Mouse (Mus musculus): ENCODE results near the gene Neurog2. TPM values are rescaled to one million over a fixed set of nuclear protein-coding genes. Genes with fewer than 3 reads are reported as not detected.

Gene Neurog2
- not detected in 2 replicates for total RNA-seq (2014; fragmentation: Nextera tagmentation)
- 0.05 TPM in 1 of 2 replicates, not detected in the other for total RNA-seq (2017)
- not detected in 2 replicates for polyA plus RNA-seq (2012)

- peaks cover 39% of the 10 kb centered on the region for H3K4me1 ChIP-seq (ENCODE audit: insufficient read depth, low read depth, low read length)
- H3K4me3 ChIP-seq (ENCODE audit: low read depth, low read length) = peak within 1 kb of the TSS; percentile 61; the same call in 1 of the 2 replicates
- H3K9me3 ChIP-seq (replicated peaks) = peaks cover 14% of the 10 kb centered on the region
- H3K27me3 ChIP-seq (ENCODE audit: insufficient read depth, low read length) = peaks cover 74% of the 10 kb centered on the region
- ATAC-seq (ENCODE audit: extremely low read depth, insufficient number of reproducible peaks, low FRiP score, poor library complexity, severe bottlenecking) (no peak), DNase-seq (ENCODE audit: low spot score) (no peak)
- H3K36me3 ChIP-seq (replicated peaks) = no peaks in the 10 kb centered on the region
- TF ChIP-seq CTCF (IDR thresholded peaks at IDR 0.05; ENCODE audit: low read depth, low read length) = no peak
- TF ChIP-seq GATA1 (IDR thresholded peaks at IDR 0.05; ENCODE audit: borderline replicate concordance, low read length) = no peak
- no peak for TF ChIP-seq TAL1 (conservative IDR thresholded peaks at IDR 0.05; ENCODE audit: low read depth, low read length)
- TF ChIP-seq POLR2AphosphoS5 (IDR thresholded peaks at IDR 0.05; ENCODE audit: insufficient replicate concordance, low read depth, low read length) = no peak
- TF ChIP-seq GATA2 (IDR thresholded peaks at IDR 0.05; ENCODE audit: borderline replicate concordance, low read depth, low read length) = no peak
Observed at GRCm38 (mm10) chr3:127633080-127634032, at the start of gene Neurog2. Gene Neurog2 (plus strand): TSS chr3:127633135.

DNA sequence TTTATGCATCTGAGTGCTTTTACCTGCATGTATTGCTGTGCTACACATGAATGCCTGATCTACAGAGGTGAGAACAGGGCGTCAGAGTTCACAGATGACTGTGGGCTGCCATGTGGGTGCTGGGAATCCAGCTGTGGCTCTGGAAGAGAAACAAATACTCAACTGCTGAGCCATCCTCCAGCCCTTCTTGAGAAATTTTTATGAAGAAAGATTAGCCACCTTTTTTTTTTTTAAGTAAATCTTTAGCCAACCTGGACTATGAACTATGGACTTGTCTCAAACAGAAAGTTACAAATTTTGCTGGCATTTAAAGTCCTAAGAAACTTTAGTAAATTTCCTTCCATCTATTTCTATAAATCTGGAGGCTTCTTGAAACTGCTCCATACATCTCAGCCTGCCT, 35.8 kb upstream of the Neurog2 start:
- Histone ChIP-seq H3K27me3 (ENCODE audit: insufficient read depth, low read length) (no peaks in the 10 kb centered on the region), H3K36me3 (replicated peaks) (peaks cover 68% of the 10 kb centered on the region), H3K9me3 (replicated peaks) (no peaks in the 10 kb centered on the region), H3K4me1 (ENCODE audit: insufficient read depth, low read depth, low read length) (no peaks in the 10 kb centered on the region), H3K4me3 (ENCODE audit: low read depth, low read length) (no peak overlapping the region)
- ATAC-seq (ENCODE audit: extremely low read depth, insufficient number of reproducible peaks, low FRiP score, poor library complexity, severe bottlenecking) (no peak), DNase-seq (ENCODE audit: low spot score) (no peak)
- no peak for TF ChIP-seq GATA1 (IDR thresholded peaks at IDR 0.05; ENCODE audit: borderline replicate concordance, low read length)
- TF ChIP-seq CTCF (IDR thresholded peaks at IDR 0.05; ENCODE audit: low read depth, low read length) = no peak
- no peak for TF ChIP-seq TAL1 (conservative IDR thresholded peaks at IDR 0.05; ENCODE audit: low read depth, low read length)
- no peak for TF ChIP-seq POLR2AphosphoS5 (IDR thresholded peaks at IDR 0.05; ENCODE audit: insufficient replicate concordance, low read depth, low read length)
- TF ChIP-seq GATA2 (IDR thresholded peaks at IDR 0.05; ENCODE audit: borderline replicate concordance, low read depth, low read length) = no peak

- Histone ChIP-seq H3K27me3 (ENCODE audit: insufficient read depth, low read length) (no peaks in the 10 kb centered on the region), H3K4me3 (ENCODE audit: low read depth, low read length) (no peak overlapping the region), H3K4me1 (ENCODE audit: insufficient read depth, low read depth, low read length) (peaks cover 11% of the 10 kb centered on the region), H3K36me3 (replicated peaks) (peaks cover 64% of the 10 kb centered on the region), H3K9me3 (replicated peaks) (no peaks in the 10 kb centered on the region)
- ATAC-seq (ENCODE audit: extremely low read depth, insufficient number of reproducible peaks, low FRiP score, poor library complexity, severe bottlenecking) (no peak), DNase-seq (ENCODE audit: low spot score) (no peak)
- TF ChIP-seq POLR2AphosphoS5 (IDR thresholded peaks at IDR 0.05; ENCODE audit: insufficient replicate concordance, low read depth, low read length) (no peak), GATA1 (IDR thresholded peaks at IDR 0.05; ENCODE audit: borderline replicate concordance, low read length) (no peak), TAL1 (conservative IDR thresholded peaks at IDR 0.05; ENCODE audit: low read depth, low read length) (no peak), CTCF (IDR thresholded peaks at IDR 0.05; ENCODE audit: low read depth, low read length) (no peak), GATA2 (IDR thresholded peaks at IDR 0.05; ENCODE audit: borderline replicate concordance, low read depth, low read length) (no peak)
Observed at GRCm38 (mm10) chr3:127608109-127608508, 24.8 kb upstream of the Neurog2 start.

DNA sequence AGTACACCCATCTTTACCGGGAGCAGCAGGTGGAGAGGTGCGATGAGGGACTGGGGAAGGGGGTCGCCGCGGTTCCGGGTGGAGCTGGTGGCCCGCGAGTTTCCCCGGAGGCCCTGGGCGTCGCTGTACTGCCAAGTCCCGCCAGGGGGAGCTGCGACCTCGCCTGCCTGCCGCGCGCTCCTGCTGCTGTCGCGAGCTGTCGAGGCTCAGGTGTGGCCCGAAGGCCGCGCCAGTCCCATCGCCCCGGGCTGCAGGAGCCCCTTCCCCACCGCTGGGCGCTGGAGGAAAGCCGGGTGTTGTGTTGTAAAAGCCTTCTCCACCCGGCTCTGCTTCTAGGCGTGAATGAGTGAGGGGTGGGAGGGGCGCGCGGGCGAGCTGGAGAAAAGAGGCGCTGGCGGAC, 7.6 kb upstream of the Neurog2 start:
- no peak for ATAC-seq (ENCODE audit: extremely low read depth, insufficient number of reproducible peaks, low FRiP score, poor library complexity, severe bottlenecking)
- H3K36me3 ChIP-seq (replicated peaks) = no peaks in the 10 kb centered on the region
- H3K4me3 ChIP-seq (ENCODE audit: low read depth, low read length) = peak overlapping the region; percentile 70
- DNase-seq (ENCODE audit: low spot score) = peak; percentile 70
- TF ChIP-seq CTCF (IDR thresholded peaks at IDR 0.05; ENCODE audit: low read depth, low read length) (peak; percentile 59), POLR2AphosphoS5 (IDR thresholded peaks at IDR 0.05; ENCODE audit: insufficient replicate concordance, low read depth, low read length) (no peak), TAL1 (conservative IDR thresholded peaks at IDR 0.05; ENCODE audit: low read depth, low read length) (no peak), GATA2 (IDR thresholded peaks at IDR 0.05; ENCODE audit: borderline replicate concordance, low read depth, low read length) (no peak)
- peaks cover 34% of the 10 kb centered on the region for H3K4me1 ChIP-seq (ENCODE audit: insufficient read depth, low read depth, low read length)
- peaks cover 42% of the 10 kb centered on the region for H3K27me3 ChIP-seq (ENCODE audit: insufficient read depth, low read length)
- no peaks in the 10 kb centered on the region for H3K9me3 ChIP-seq (replicated peaks)

DNA sequence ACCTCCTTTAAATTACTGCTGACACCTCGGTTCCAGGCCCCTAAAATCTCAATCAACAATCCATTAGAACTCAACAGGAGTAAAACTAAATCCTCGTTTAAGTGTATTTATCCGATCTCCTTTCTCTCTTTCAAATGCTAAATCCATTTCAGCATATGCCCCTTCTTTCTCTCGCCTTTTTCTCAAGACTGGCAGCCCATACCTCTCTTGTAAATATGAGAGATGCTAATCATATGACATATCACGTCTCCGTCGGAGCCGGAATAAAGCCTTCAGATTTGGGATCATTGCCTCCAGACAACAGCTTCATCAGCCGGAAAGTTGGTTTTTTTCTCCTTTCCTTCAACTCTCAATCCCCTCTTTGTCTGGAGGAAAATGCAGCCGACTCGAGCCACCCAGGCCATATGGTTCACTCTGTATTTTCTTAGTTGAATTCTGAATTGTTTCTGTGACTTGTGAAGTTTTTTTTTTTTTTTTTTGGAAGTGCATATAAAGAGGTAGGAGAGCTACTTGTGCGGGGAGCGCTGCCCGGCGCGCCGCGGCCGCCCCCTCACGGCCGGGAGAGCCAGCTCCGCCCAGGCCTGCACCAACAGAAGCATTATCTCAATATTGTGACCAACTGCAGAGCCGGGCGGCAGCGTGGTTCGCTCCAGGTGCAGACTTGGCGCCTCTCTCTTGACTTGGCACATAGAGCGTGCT, 7.1 kb upstream of the Neurog2 start:
- Histone ChIP-seq H3K4me1 (ENCODE audit: insufficient read depth, low read depth, low read length) (peaks cover 34% of the 10 kb centered on the region), H3K9me3 (replicated peaks) (no peaks in the 10 kb centered on the region), H3K4me3 (ENCODE audit: low read depth, low read length) (peak overlapping the region; percentile 70; the same call in 1 of the 2 replicates), H3K27me3 (ENCODE audit: insufficient read depth, low read length) (peaks cover 47% of the 10 kb centered on the region), H3K36me3 (replicated peaks) (no peaks in the 10 kb centered on the region)
- ATAC-seq (ENCODE audit: extremely low read depth, insufficient number of reproducible peaks, low FRiP score, poor library complexity, severe bottlenecking) = peak; percentile 79
- DNase-seq (ENCODE audit: low spot score) = peak; percentile 84
- TF ChIP-seq CTCF (IDR thresholded peaks at IDR 0.05; ENCODE audit: low read depth, low read length) (no peak), POLR2AphosphoS5 (IDR thresholded peaks at IDR 0.05; ENCODE audit: insufficient replicate concordance, low read depth, low read length) (no peak), TAL1 (conservative IDR thresholded peaks at IDR 0.05; ENCODE audit: low read depth, low read length) (no peak), GATA2 (IDR thresholded peaks at IDR 0.05; ENCODE audit: borderline replicate concordance, low read depth, low read length) (no peak), GATA1 (IDR thresholded peaks at IDR 0.05; ENCODE audit: borderline replicate concordance, low read length) (no peak)

DNA sequence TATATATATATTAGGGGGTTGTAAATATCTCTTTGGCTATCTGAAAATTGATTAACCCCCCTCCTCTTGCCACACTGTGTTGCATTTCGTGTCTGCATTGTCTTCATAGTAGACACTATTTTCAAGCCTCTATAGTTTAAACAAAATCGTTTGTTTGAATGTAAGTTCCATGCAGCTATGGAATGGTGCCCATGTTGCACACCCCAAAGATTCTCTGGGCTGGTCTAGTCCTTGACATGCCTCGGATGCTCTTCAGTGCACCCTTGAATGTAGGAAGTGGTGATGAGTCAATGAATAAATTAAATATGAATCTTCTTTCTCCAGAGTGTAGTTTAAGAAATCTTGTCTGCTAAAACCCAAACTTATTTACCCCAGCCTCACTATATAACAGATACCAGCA, 6.4 kb upstream of the Neurog2 start:
- DNase-seq (ENCODE audit: low spot score) (no peak), ATAC-seq (ENCODE audit: extremely low read depth, insufficient number of reproducible peaks, low FRiP score, poor library complexity, severe bottlenecking) (no peak)
- peaks cover 35% of the 10 kb centered on the region for H3K4me1 ChIP-seq (ENCODE audit: insufficient read depth, low read depth, low read length)
- H3K27me3 ChIP-seq (ENCODE audit: insufficient read depth, low read length) = peaks cover 53% of the 10 kb centered on the region
- H3K36me3 ChIP-seq (replicated peaks) = no peaks in the 10 kb centered on the region
- no peaks in the 10 kb centered on the region for H3K9me3 ChIP-seq (replicated peaks)
- TF ChIP-seq CTCF (IDR thresholded peaks at IDR 0.05; ENCODE audit: low read depth, low read length) = no peak
- no peak for TF ChIP-seq POLR2AphosphoS5 (IDR thresholded peaks at IDR 0.05; ENCODE audit: insufficient replicate concordance, low read depth, low read length)
- TF ChIP-seq TAL1 (conservative IDR thresholded peaks at IDR 0.05; ENCODE audit: low read depth, low read length) = no peak
- no peak for TF ChIP-seq GATA1 (IDR thresholded peaks at IDR 0.05; ENCODE audit: borderline replicate concordance, low read length)
- TF ChIP-seq GATA2 (IDR thresholded peaks at IDR 0.05; ENCODE audit: borderline replicate concordance, low read depth, low read length) = no peak
- H3K4me3 ChIP-seq (ENCODE audit: low read depth, low read length) = no peak overlapping the region

Measured in G1E (cell line).